Mouse (Mus musculus) spleen, adult 2 months (tissue): ENCODE measurements around the gene Pxmp4.

Experiments
- CTCF ChIP-seq: fragments of 200-500 bp; IDR thresholded peaks from 2 replicates; pipeline ENCODE4 v1.5.1; 2011; ENCODE audit warnings: mild to moderate bottlenecking, inconsistent platforms; ENCODE audit not compliant: insufficient read depth, insufficient read length, insufficient replicate concordance; ENCODE audit errors: extremely low read depth
- POLR2A ChIP-seq: fragments of 200-500 bp; IDR thresholded peaks from 2 replicates; pipeline ENCODE4 v1.6.1; 2011; ENCODE audit warnings: low read depth, low read length, inconsistent platforms

DNA sequence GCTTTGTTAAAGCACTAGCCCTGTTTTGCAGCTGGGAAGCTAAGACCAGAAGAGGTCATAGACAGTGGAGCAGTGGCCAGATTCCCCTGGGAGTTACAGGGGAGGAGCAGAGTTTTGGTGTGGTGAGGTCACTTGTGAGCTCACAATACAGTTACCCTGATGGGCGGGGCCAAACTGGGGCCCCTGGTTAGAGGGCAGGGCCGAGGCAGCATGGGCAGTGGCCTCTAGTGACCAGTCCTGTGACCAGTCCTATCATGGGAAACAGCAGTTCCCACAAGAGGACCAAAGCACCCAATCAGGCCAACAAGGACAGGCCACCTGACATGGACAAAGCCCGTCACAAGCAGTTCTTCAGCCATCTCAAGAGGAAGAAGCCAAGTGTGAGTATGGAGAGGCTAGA is 54.8 kb downstream of the Pxmp4 start:
- TF ChIP-seq POLR2A: no peak
- TF ChIP-seq CTCF: no peak
